Mouse (Mus musculus): ENCODE measurements around the gene Asic2.

GRCm38 (mm10) chr11:81722071-81722470 is 246.2 kb downstream of the Asic2 start:
- TF ChIP-seq CTCF (IDR thresholded peaks at IDR 0.05; ENCODE audit: borderline replicate concordance, insufficient read depth, low read depth, low read length): no peak
- TF ChIP-seq POLR2A (IDR thresholded peaks at IDR 0.05; ENCODE audit: borderline replicate concordance, insufficient read depth, low read length): no peak
